Mouse (Mus musculus): ENCODE measurements at regions not wholly inside any gene's neighbourhood (a gene's known extent, or its start where the extent isn't known, plus 50 kb on each side); places are given as distances from the start of the nearest gene placed in this dataset.

GRCm38 (mm10) chr11:20960750-20961149 is 129.9 kb upstream of the Lgalsl start:
- no peak for TF ChIP-seq CTCF (IDR thresholded peaks at IDR 0.05; ENCODE audit: low read depth)
- TF ChIP-seq EP300 (optimal IDR thresholded peaks at IDR 0.05) = no peak
